Mouse (Mus musculus): ENCODE measurements at regions not wholly inside any gene's neighbourhood (a gene's known extent, or its start where the extent isn't known, plus 50 kb on each side); places are given as distances from the start of the nearest gene placed in this dataset.

- DNase-seq = no peak
These were observed 118.5 kb upstream of the Lmo4 start for GRCm38 (mm10) chr3:144323524-144323923.

GRCm38 (mm10) chr3:144319468-144320205, 114.6 kb upstream of the Lmo4 start:
- DNase-seq = peak; percentile 36

DNA sequence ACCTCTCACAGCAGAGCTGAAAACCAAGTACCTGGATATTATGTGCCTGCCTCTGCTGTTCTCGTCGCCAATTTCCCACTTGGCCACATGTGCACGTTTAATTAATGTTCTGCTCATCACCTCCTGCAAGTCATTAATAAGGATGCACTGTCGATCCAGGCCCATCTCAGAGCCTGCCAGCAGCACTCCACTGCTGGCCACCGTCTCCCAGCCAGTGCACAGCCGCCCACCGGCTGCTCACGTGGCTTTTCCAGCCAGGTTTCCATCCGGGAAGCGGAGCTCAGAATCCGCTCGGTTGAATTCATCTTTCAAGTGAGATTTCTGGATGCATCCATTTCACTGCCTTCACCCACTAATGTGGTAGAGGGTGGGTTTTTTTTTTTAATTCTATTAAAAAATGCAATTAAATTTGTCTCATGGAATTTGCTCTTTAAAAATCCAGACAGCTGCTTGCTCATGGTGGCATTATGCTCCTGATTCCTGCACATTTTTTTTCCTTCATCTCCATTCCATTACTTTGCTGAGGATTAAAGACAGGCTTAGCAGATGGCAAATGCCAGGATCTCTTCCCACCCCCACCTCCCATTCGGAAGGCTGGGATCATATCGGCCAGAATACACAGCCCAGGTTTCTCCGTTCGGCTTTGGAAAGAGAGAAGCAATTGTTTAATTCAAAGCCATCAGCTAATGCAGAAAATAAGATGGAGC, 113.9 kb upstream of the Lmo4 start:
- DNase-seq = peak; percentile 50

- DNase-seq = no peak
These were observed 105.7 kb upstream of the Lmo4 start for GRCm38 (mm10) chr3:144310748-144311147.

DNA sequence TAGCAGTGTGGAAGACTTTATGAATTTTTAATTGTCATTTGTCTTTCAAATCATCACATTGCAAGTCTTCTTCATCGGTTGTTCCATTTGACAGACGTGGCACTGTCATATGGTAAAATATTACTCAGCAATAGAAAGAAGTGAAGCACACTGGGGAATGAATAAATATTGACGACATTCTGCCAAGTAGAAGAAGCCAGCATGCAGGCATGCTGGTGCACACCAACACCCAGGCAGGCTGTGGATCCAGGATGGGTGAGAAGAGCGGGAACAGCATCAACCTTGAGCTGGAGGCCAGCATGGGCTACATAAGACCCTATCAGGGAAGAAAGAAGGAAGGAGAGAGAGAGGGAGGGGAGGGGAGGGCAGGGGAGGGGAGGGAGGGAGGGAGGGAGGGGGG, 103.6 kb upstream of the Lmo4 start:
- no peak for DNase-seq

GRCm38 (mm10) chr3:144307557-144307956, 102.5 kb upstream of the Lmo4 start:
- DNase-seq = no peak

DNA sequence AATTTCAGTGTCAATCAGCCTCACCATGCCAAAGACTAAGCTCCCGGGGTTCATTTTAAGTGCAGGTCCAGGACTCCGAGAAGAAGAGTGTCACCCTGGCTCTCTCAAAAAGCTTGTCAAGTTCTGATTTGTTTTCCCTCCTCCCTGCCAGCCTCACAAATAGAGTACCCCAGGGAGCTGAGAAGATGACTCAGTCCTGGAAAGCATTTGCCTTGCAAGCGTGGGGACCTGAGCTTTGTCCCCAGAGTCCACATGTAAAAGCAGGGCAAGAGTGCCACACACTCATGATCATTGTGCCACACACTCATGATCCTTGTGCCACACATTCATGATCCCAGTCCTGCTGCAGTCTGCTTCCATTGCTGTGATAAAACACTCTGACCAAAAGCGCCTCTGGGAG, 100.4 kb upstream of the Lmo4 start:
- DNase-seq = no peak

DNA sequence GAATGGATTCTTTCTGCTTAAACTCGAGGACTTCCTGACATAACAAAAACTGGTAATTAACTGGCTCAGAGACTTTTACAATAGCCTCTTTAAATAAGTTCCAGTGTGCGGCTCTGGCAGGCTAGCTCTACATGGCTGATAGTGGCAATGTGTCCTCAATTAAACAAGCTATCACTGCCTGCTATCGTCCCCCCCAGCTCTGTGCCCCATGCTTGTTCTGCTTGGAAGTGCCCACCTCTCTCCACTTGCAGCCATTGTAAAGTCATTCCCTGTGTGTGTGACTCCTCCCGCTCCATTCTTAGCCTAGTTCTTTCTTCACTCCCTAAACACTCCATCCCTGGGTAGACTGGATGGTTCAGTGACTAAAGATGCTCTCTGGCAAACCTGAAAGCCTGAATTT, 99.9 kb upstream of the Lmo4 start:
- DNase-seq = no peak

GRCm38 (mm10) chr3:144302626-144303025, 97.6 kb upstream of the Lmo4 start:
- no peak for DNase-seq

GRCm38 (mm10) chr3:144301068-144301467, 96.0 kb upstream of the Lmo4 start:
- no peak for DNase-seq

GRCm38 (mm10) chr3:144299239-144299638, 94.2 kb upstream of the Lmo4 start:
- DNase-seq = no peak

GRCm38 (mm10) chr3:144289489-144289888, 84.5 kb upstream of the Lmo4 start:
- no peak for DNase-seq

GRCm38 (mm10) chr3:144286100-144286499, 81.1 kb upstream of the Lmo4 start:
- no peak for DNase-seq

GRCm38 (mm10) chr3:144284326-144284725, 79.3 kb upstream of the Lmo4 start:
- no peak for DNase-seq

DNA sequence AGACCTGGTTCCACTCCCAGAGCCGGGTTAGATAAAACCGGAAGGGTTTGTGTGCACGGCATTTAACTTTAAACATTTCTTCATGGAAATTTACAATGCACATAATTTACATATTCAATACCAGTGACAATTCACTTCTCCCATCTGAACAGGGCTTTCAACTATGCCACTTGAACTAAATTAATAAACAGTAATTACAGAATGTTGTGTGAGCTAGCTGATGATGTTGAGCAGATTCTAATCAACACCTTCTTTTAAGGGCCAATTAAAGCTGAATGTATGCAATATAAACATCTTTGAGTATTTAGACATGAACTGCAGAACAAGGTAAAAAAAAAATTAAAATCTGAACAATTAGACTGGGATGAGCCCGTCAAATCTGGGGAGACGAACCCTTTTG, 68.1 kb upstream of the Lmo4 start:
- no peak for DNase-seq

DNA sequence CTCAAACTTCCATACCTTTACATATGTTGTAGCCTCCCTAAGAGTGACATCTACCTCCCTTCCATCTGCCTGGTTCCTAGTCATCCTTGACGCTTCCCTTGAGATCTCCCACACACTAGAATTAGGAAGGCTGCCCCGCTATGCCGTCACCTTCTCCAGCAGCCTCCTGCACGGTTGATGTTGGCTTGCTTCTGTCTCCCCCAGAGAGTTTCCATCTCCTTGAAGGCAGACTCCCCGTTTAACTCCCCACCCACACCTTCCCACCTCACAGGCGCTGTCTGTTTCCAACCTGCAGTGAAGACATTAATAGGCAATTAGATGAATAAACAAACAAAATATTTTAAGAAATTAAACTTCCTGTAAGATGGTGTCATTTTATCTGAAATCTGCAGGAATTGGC, 65.2 kb upstream of the Lmo4 start:
- DNase-seq = peak; percentile 38

DNA sequence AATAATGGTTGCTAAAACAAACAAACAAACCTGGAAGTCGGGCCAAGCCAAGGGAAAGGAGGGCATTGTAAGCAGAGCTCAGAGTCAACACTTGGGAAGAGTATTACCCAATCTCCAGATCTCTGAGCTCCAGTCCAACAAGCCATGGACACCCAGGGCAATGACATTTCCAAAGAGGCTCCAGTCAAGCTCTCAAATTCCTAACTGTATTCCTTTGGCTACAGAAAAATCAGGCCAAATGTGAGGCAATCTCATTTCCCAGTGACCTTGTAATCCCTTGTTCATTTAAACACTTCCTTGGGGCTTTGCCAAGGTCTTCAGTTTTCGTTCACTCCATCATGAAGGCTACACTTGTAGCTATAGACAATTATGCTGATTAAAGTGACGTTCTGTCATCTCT, 59.5 kb upstream of the Lmo4 start:
- no peak for DNase-seq

GRCm38 (mm10) chr3:144260886-144261285, 55.9 kb upstream of the Lmo4 start:
- no peak for DNase-seq

DNA sequence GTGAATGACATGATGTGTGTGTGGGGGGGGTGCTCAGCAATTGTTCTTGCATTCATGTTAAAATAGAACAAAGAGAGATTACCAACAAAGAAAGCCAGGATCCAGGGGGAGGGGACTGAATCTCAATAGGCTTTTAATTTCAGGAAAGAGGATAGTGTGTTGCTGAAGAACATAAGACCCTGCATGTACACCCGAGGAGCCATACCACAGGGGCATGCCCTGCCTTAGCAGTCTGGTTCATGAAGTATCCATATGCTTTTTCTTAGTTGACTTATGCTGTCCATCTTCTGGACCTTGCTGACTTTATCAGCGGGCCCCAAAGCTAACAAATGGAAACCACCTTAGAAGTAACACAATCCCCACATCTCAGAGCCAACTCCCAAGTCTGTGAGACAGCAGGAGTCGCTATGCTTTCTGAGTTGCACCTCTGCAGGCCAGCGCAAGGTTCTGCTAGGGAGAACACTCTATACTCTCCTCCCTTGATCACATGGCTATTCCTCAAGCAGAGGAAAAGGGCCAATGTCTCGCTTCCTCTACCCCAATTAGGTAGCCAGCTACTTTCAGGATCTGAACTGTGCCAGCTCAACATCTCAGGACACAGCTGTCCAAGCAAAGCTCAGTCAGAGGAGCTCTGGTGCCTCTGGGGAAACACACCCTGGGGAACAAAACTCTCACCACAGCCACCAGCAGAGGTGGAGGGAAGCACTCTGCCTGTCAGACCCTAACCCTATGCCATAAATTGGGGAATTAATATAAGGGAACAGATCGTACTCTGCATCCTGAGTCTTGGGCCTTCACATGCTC, 52.9 kb upstream of the Lmo4 start:
- DNase-seq = no peak

DNA sequence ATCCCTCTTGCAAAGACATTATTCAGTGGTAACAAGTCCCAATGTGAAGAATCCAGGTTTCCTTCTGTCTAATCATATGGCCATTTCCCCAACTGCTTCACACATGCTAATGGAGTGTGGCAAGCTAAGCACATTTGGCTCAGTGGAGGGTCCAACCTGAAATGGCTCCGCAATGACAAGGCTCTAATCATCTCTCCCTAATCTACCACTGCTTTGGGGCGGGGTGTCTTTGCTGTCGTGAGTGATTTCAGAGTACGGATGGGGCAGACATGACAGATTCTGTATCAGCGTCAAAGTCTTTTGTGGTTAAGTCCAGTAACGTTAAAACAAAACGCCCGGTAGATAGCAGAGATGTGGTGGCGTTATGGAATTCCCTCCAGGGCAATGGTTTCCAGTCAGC, 52.2 kb upstream of the Lmo4 start:
- no peak for DNase-seq

GRCm38 (mm10) chr3:144255596-144256550, 50.9 kb upstream of the Lmo4 start:
- DNase-seq = no peak
